Mouse (Mus musculus) ES-Bruce4 (cell line): ENCODE measurements around the gene Eri3.

Source experiments
- CTCF ChIP-seq: IDR thresholded peaks from one replicate; pipeline ENCODE4 v1.8.1; 2011; ENCODE audit warnings: low read depth, low read length
- POLR2A ChIP-seq: IDR thresholded peaks from one replicate; pipeline ENCODE4 v1.8.1; 2011; ENCODE audit warnings: low read length; ENCODE audit not compliant: insufficient read depth

- TF ChIP-seq CTCF: no peak
- TF ChIP-seq POLR2A: no peak
Measured at GRCm38 (mm10) chr4:117592206-117592605, 42.0 kb downstream of the Eri3 start.
